Mouse (Mus musculus) midbrain, embryonic 13.5 days (tissue): ENCODE measurements around the gene Pak2. TPM values are rescaled to one million over a fixed set of nuclear protein-coding genes. Genes with fewer than 3 reads are reported as not detected.

Experiments used
- ATAC-seq: fragments of 200-750 bp; cut with Nextera tagmentation; 2 replicates; pipeline ENCODE4 v1.8.0; 2017; ENCODE audit warnings: mild to moderate bottlenecking, moderate TSS enrichment, moderate library complexity
- H3K27ac ChIP-seq: fragments of 300-500 bp; sonication (generic); 2 replicates; pipeline ENCODE4 v1.5.1; 2015; ENCODE audit warnings: inconsistent platforms, mild to moderate bottlenecking, moderate library complexity
- H3K27me3 ChIP-seq: fragments of 300-500 bp; sonication (generic); 2 replicates; pipeline ENCODE4 v1.6.1; 2015; ENCODE audit warnings: mild to moderate bottlenecking, inconsistent platforms
- H3K36me3 ChIP-seq: fragments of 300-500 bp; sonication (generic); 2 replicates; pipeline ENCODE4 v1.6.1; 2015; ENCODE audit warnings: mild to moderate bottlenecking, inconsistent platforms
- H3K4me1 ChIP-seq: fragments of 300-500 bp; sonication (generic); replicated peaks from 2 replicates; pipeline ENCODE4 v1.6.1; 2015; ENCODE audit warnings: inconsistent platforms
- H3K4me2 ChIP-seq: fragments of 300-500 bp; sonication (generic); replicated peaks from 2 replicates; pipeline ENCODE4 v1.6.1; 2015; ENCODE audit warnings: moderate library complexity, mild to moderate bottlenecking, inconsistent platforms
- H3K4me3 ChIP-seq: fragments of 300-500 bp; sonication (generic); replicated peaks from 2 replicates; pipeline ENCODE4 v1.5.1; 2015; ENCODE audit warnings: mild to moderate bottlenecking, inconsistent platforms
- H3K9ac ChIP-seq: fragments of 300-500 bp; sonication (generic); replicated peaks from 2 replicates; pipeline ENCODE4 v1.6.1; 2015; ENCODE audit warnings: mild to moderate bottlenecking, inconsistent platforms
- H3K9me3 ChIP-seq: fragments of 300-500 bp; sonication (generic); 2 replicates; pipeline ENCODE4 v1.6.1; 2016; ENCODE audit warnings: mild to moderate bottlenecking, inconsistent platforms
- WGBS: fragments of 180-500 bp; shearing (Covaris S2); methylation state at CpG from one replicate; pipeline ENCODE4 v1.1.7; 2015; 5-methylcytosine and 5-hydroxymethylcytosine counted together
- polyA plus RNA-seq: library from polyadenylated mRNA; unstranded; fragments of >200 nt; fragmentation: Nextera tagmentation; extraction: Ambion mirVana; gene quantifications from 2 replicates; pipeline ENCODE4 v1.2.1, GENCODE M21; 2015

Gene Pak2
- polyA plus RNA-seq, 1 experiment from 2014 or later = 43.6 TPM

GRCm38 (mm10) chr16:32042367-32042766, 36.8 kb downstream of the Pak2 start:
- Histone ChIP-seq H3K4me3 (no peak overlapping the region), H3K4me2 (no peak overlapping the region), H3K9ac (no peak overlapping the region), H3K4me1 (no peaks in the 10 kb centered on the region), H3K27me3 (no peaks in the 10 kb centered on the region), H3K9me3 (no peaks in the 10 kb centered on the region), H3K36me3 (peaks cover 71% of the 10 kb centered on the region), H3K27ac (no peak overlapping the region)
- 93% methylated on average over 4 of the region's 4 CpGs for WGBS
- no peak for ATAC-seq

GRCm38 (mm10) chr16:32019678-32020077, 59.5 kb downstream of the Pak2 start:
- Histone ChIP-seq H3K4me1 (no peaks in the 10 kb centered on the region), H3K9ac (no peak overlapping the region), H3K36me3 (peaks cover 74% of the 10 kb centered on the region), H3K4me2 (no peak overlapping the region), H3K27ac (no peak overlapping the region), H3K9me3 (no peaks in the 10 kb centered on the region), H3K4me3 (no peak overlapping the region), H3K27me3 (no peaks in the 10 kb centered on the region)
- ATAC-seq = no peak
- WGBS = 97% methylated on average over 9 of the region's 9 CpGs

GRCm38 (mm10) chr16:32010330-32010729, 68.8 kb downstream of the Pak2 start:
- H3K4me3 ChIP-seq = no peak overlapping the region
- H3K4me2 ChIP-seq = no peak overlapping the region
- peaks cover 4% of the 10 kb centered on the region for H3K36me3 ChIP-seq
- no peaks in the 10 kb centered on the region for H3K9me3 ChIP-seq
- H3K27ac ChIP-seq = no peak overlapping the region
- ATAC-seq = no peak
- no peak overlapping the region for H3K9ac ChIP-seq
- 88% methylated on average over 4 of the region's 4 CpGs for WGBS
- H3K4me1 ChIP-seq = no peaks in the 10 kb centered on the region
- H3K27me3 ChIP-seq = no peaks in the 10 kb centered on the region

DNA sequence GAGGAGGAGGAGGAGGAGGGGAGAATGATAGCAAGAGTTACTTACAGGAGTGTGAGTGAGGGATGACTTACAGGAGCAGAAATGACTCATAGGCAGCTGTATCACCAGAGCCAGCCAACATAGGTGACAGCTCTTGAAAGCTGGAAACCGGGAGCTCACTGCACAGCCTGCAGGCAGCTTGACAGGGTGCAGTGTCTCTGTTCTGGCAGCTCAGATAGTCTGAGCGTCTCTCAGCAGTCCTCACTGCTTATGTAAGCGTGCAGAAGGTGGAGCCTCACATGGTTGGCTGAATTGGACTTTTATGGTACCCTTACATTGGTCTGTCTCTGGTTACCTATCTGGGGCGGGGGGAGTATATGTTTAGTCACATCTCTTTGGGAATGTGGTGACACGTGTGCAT, 69.2 kb downstream of the Pak2 start:
- Histone ChIP-seq H3K27me3 (no peaks in the 10 kb centered on the region), H3K9ac (no peak overlapping the region), H3K27ac (no peak overlapping the region), H3K9me3 (no peaks in the 10 kb centered on the region), H3K36me3 (peaks cover 4% of the 10 kb centered on the region), H3K4me3 (no peak overlapping the region), H3K4me1 (no peaks in the 10 kb centered on the region), H3K4me2 (no peak overlapping the region)
- WGBS = 48% methylated on average over 5 of the region's 5 CpGs
- no peak for ATAC-seq

GRCm38 (mm10) chr16:32008529-32009293, 70.4 kb downstream of the Pak2 start:
- Histone ChIP-seq H3K9ac (no peak overlapping the region), H3K27me3 (no peaks in the 10 kb centered on the region), H3K36me3 (peaks cover 4% of the 10 kb centered on the region; the same call in 1 of the 2 replicates), H3K9me3 (no peaks in the 10 kb centered on the region), H3K4me3 (no peak overlapping the region), H3K27ac (no peak overlapping the region), H3K4me2 (no peak overlapping the region), H3K4me1 (peaks cover under 1% of the 10 kb centered on the region)
- WGBS = 81% methylated on average over 10 of the region's 10 CpGs
- ATAC-seq = no peak

DNA sequence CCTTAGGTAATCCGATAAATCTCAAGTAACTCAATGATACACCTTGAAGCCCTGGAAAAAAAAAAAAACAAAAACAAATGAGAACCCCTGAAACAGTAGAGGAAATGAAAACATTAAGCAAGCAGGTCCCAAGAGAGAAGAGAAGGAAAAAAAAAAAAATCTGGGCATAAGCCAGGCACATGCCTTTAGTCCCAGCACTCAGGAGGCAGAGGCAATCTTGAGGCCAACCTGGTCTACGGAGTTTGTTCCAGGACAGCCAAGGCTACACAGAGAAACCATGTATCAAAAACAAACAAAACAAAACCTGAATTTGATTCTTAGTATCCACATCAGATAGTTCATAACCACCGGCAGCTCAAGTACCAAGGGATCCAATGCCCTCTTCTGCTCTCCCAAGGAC, 74.4 kb downstream of the Pak2 start:
- Histone ChIP-seq H3K4me3 (no peak overlapping the region), H3K9me3 (no peaks in the 10 kb centered on the region), H3K9ac (no peak overlapping the region), H3K36me3 (no peaks in the 10 kb centered on the region), H3K4me1 (peaks cover 22% of the 10 kb centered on the region), H3K27me3 (no peaks in the 10 kb centered on the region), H3K27ac (no peak overlapping the region), H3K4me2 (no peak overlapping the region)
- WGBS = 98% methylated on average over 3 of the region's 3 CpGs
- ATAC-seq = no peak

DNA sequence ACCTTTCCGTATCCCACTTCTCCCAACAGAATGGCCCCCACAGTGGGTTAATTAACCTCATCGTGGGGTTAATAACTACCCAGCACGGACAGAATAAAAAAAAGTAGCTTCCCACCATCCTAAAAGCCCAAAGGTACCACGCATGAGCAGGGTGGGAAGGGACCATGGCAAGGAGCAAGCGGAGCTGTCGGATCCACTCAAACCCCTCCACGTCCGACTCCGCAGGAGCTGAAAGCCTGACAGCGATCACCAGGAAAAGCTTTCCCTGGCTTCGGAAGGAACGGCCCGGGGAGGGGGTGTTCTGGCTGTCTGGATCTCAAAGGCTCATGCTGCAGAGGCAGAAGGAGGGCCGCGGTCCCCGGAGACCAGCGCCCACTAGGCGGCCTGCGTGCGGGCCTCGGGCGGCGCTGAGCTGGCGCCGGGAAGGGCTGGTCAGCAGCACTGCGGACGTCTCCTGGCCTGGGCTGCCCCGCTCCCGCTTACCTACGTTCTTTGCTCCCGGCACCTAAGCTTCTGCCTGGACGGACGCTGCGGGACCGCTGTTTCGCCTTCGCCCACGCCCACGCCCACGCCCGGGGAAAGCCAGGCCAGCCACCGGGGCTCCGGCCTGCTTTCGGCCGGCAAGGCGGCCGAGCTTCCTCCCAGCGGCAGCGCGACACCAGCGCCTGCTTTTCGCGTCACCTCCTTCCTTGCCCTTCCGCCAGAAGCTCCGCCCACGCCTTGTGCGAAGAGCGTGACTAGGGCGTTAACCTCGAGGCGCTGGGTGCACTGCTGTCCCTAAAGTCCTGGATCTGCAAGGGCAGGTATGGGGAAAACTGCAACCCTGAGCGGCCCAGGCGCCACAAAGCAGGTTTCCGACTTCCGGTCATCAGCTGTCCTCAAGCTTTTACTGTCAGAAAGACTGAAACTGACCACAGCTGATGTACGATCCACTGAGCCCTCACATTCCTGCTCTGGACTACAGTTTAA, 76.3 kb downstream of the Pak2 start, which contains the start of gene Senp5:
Gene Senp5, minus strand, starts transcription at position 779 of the 969 bp plus-strand sequence.
- 1% methylated on average over 66 of the region's 66 CpGs for WGBS
- peak within 1 kb of the TSS; percentile 96 for H3K4me2 ChIP-seq
- peaks cover 22% of the 10 kb centered on the region for H3K4me1 ChIP-seq
- H3K9ac ChIP-seq = peak within 1 kb of the TSS; percentile 95
- ATAC-seq = peak; percentile 96
- peak within 1 kb of the TSS; percentile 74 for H3K27ac ChIP-seq
- H3K4me3 ChIP-seq = peak within 1 kb of the TSS; percentile 99
- no peaks in the 10 kb centered on the region for H3K9me3 ChIP-seq
- no peaks in the 10 kb centered on the region for H3K36me3 ChIP-seq
- no peaks in the 10 kb centered on the region for H3K27me3 ChIP-seq

- Histone ChIP-seq H3K9ac (no peak overlapping the region), H3K9me3 (no peaks in the 10 kb centered on the region), H3K4me1 (peaks cover 4% of the 10 kb centered on the region), H3K4me3 (no peak overlapping the region), H3K27ac (no peak overlapping the region), H3K36me3 (peaks cover 22% of the 10 kb centered on the region), H3K4me2 (no peak overlapping the region), H3K27me3 (no peaks in the 10 kb centered on the region)
- 87% methylated on average over 5 of the region's 5 CpGs for WGBS
- no peak for ATAC-seq
Measured at GRCm38 (mm10) chr16:31996371-31996770, 82.8 kb downstream of the Pak2 start.

DNA sequence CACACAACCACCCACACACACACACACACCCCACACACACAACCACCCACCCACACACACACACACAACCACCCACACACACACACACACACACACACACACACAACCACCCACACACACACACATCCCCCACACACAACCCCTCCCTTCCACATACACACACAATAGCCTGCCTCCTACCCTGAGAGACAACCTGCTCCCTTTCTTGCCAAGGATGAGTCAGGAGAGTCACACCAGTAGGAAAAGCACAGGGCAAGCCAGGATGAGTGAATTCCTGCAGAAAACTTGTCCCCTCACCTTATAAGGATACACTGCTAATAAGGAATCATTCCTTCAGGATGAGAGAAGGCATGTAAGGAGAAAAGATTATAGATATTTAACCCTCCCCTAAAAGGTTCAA, 85.2 kb downstream of the Pak2 start:
- ATAC-seq = no peak

GRCm38 (mm10) chr16:31993195-31993594, 85.9 kb downstream of the Pak2 start:
- H3K36me3 ChIP-seq = peaks cover 42% of the 10 kb centered on the region
- no peak overlapping the region for H3K4me2 ChIP-seq
- no peak overlapping the region for H3K9ac ChIP-seq
- no peak for ATAC-seq
- H3K4me1 ChIP-seq = no peaks in the 10 kb centered on the region
- H3K27me3 ChIP-seq = no peaks in the 10 kb centered on the region
- no peak overlapping the region for H3K27ac ChIP-seq
- no peaks in the 10 kb centered on the region for H3K9me3 ChIP-seq
- 95% methylated on average over 4 of the region's 4 CpGs for WGBS
- no peak overlapping the region for H3K4me3 ChIP-seq

More for the DNA sequence above, 85.2 kb downstream of the Pak2 start:
- Histone ChIP-seq H3K4me2 (no peak overlapping the region), H3K27me3 (no peaks in the 10 kb centered on the region), H3K27ac (no peak overlapping the region), H3K4me1 (no peaks in the 10 kb centered on the region), H3K4me3 (no peak overlapping the region), H3K9ac (no peak overlapping the region), H3K9me3 (no peaks in the 10 kb centered on the region), H3K36me3 (peaks cover 34% of the 10 kb centered on the region)

- WGBS = 48% methylated on average over 1 of the region's 1 CpGs
- Histone ChIP-seq H3K27me3 (no peaks in the 10 kb centered on the region), H3K9me3 (no peaks in the 10 kb centered on the region), H3K4me3 (no peak overlapping the region), H3K4me2 (no peak overlapping the region), H3K4me1 (no peaks in the 10 kb centered on the region), H3K9ac (no peak overlapping the region), H3K36me3 (peaks cover 50% of the 10 kb centered on the region), H3K27ac (no peak overlapping the region)
- no peak for ATAC-seq
Measured at GRCm38 (mm10) chr16:31992039-31992438, 87.1 kb downstream of the Pak2 start.

DNA sequence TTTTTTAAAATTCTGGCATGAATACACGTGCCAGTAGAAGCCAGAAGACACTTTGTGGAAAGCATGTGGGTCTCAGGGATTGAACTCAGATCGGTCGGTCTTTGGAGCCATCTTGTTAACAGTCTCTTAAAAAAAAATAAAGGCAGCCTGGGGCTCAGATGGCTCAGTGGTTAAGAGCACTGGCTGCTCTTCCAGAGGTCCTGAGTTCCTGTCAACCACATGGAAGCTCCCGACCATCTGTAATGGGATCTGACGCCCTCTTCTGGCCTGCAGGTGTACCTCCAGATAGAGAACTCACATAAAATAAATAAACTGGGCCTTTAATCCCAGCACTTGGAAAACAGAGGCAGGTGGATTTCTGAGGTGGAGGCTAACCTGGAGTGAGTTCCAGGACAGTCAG, 98.2 kb downstream of the Pak2 start:
- Histone ChIP-seq H3K9me3 (no peaks in the 10 kb centered on the region), H3K36me3 (peaks cover 45% of the 10 kb centered on the region), H3K27ac (no peak overlapping the region), H3K4me3 (no peak overlapping the region), H3K9ac (no peak overlapping the region), H3K4me2 (no peak overlapping the region), H3K4me1 (no peaks in the 10 kb centered on the region), H3K27me3 (no peaks in the 10 kb centered on the region)
- WGBS = 79% methylated on average over 5 of the region's 5 CpGs
- no peak for ATAC-seq
